Mouse (Mus musculus): Measurements from ENCODE around the gene Tlx2.

GRCm38 (mm10) chr6:83054871-83055431 is 15.1 kb downstream of the Tlx2 start, which contains the start of gene Htra2:
- TF ChIP-seq POLR2A (IDR thresholded peaks at IDR 0.05; ENCODE audit: insufficient read length, low read depth): no peak
- TF ChIP-seq USF1 (IDR thresholded peaks at IDR 0.05; ENCODE audit: low read depth): no peak
- no peak for TF ChIP-seq POLR2AphosphoS2 (IDR thresholded peaks at IDR 0.05; ENCODE audit: insufficient read length, low read depth)
- no peak for TF ChIP-seq E2F4 (IDR thresholded peaks at IDR 0.05; ENCODE audit: insufficient read depth)
- no peak for TF ChIP-seq SRF (IDR thresholded peaks at IDR 0.05; ENCODE audit: control insufficient read depth, insufficient read length, low read depth)
- TF ChIP-seq TCF12 (IDR thresholded peaks at IDR 0.05; ENCODE audit: insufficient read depth, poor library complexity, severe bottlenecking): no peak
- no peak for TF ChIP-seq MYOD1 (IDR thresholded peaks at IDR 0.05; ENCODE audit: control insufficient read depth in 1 of 3, insufficient read length in 2 of 3, low read depth in 2 of 3)
- no peak for TF ChIP-seq TCF3 (IDR thresholded peaks at IDR 0.05; ENCODE audit: insufficient read length, low read depth)
- TF ChIP-seq MAX (IDR thresholded peaks at IDR 0.05; ENCODE audit: low read depth): no peak
- no peak for TF ChIP-seq MYOG (IDR thresholded peaks at IDR 0.05; ENCODE audit: control insufficient read depth in 1 of 3, insufficient read depth in 1 of 3, insufficient read length in 2 of 3, low read depth in 2 of 3)
- no peak for TF ChIP-seq CEBPB (IDR thresholded peaks at IDR 0.05; ENCODE audit: insufficient read depth, poor library complexity, severe bottlenecking)
- no peak for TF ChIP-seq REST (IDR thresholded peaks at IDR 0.05; ENCODE audit: insufficient read depth, insufficient read length)
